ENCODE assay signal across 11 mouse cellular contexts in the genomic region with DNA sequence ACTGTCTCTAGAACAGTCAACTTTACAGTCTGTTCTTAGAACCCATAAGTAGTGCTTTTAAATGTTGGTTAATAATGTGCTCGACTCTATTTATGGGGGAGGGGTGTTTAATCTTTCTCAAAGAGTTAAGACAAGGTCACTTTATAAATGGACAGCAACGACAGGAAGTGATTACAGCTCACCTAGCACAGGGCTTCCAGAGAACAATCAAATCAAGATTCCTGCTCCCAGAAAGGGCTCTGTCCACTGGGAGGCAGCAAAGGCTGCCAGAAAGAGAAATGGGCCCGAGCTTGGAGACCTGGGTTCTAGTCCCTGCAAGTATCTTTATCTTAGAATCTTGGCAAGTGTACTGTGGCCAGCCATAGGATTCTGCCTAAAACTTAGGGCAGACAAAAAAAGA. TPM values are rescaled to one million over a fixed set of nuclear protein-coding genes. Genes with fewer than 3 reads are reported as not detected.
DNase-seq lines count a peak whose midpoint lies in the region; TF ChIP-seq lines count a peak whose summit lies in the region.
"Had no signal": no experiment of that assay in that cellular context is flagged by ENCODE, and none has a peak within 500 bp of the region (broad histone marks: within the 10 kb centered on the region; RNA-seq: fewer than 3 reads in every experiment).

No protein-coding gene starts in this region.

- H3K36me3 ChIP-seq in liver, adult 2 months (ENCODE audit: control insufficient read depth, insufficient read depth, low read length), result no peaks in the 10 kb centered on the region

- H3K4me1 ChIP-seq in liver, adult 2 months (ENCODE audit: control insufficient read depth, insufficient read depth, low read length), result peaks cover 6% of the 10 kb centered on the region

- WGBS in liver, adult 2 months, result 31% methylated on average over 3 of the region's 3 CpGs

- no peak overlapping the region for H3K9ac ChIP-seq in liver, adult 2 months (ENCODE audit: low read depth, low read length)

- no peak overlapping the region for H3K27ac ChIP-seq in gastrocnemius, adult 2 months
- no peak overlapping the region for H3K27ac ChIP-seq in liver, adult 2 months (replicated peaks; ENCODE audit: insufficient read depth, low read depth, low read length)

- no peaks in the 10 kb centered on the region for H3K79me2 ChIP-seq in liver, adult 2 months (ENCODE audit: control insufficient read depth, insufficient read depth, low read length)

- H3K27me3 ChIP-seq in liver, adult 2 months (ENCODE audit: control insufficient read depth, insufficient read depth, low read length), result no peaks in the 10 kb centered on the region

- no peak for DNase-seq in gastrocnemius, adult 2 months
- DNase-seq in gastrocnemius, adult 8-10 months (ENCODE audit: low spot score in 2 of 2), result no peak
- no peak for DNase-seq in liver, adult 2 months (ENCODE audit: extremely low read depth, low read depth, low spot score)
- DNase-seq in liver (no peak), NIH3T3 (ENCODE audit: low read depth) (peak; percentile 43)
- DNase-seq in kidney, postnatal 14 days, result peak; percentile 55
- no peak for DNase-seq in urinary bladder, postnatal 14 days (ENCODE audit: low spot score)
- DNase-seq: cerebellum, adult 11 months; embryo, embryonic 11 days; gastrocnemius, postnatal 25 days; right cerebral cortex, postnatal 4 days had no signal

- H3K4me3 ChIP-seq in gastrocnemius, adult 2 months, result no peak overlapping the region
- no peak overlapping the region for H3K4me3 ChIP-seq in liver, adult 2 months (ENCODE audit: insufficient read depth, low read depth, low read length)

- TF ChIP-seq CTCF in gastrocnemius, adult 2 months (IDR thresholded peaks at IDR 0.05), result peak; percentile 53
- TF ChIP-seq CTCF in liver, adult 2 months (IDR thresholded peaks at IDR 0.05; ENCODE audit: low read depth, low read length), result peak; percentile 58

- intact Hi-C loops in gastrocnemius, adult 2 months (cut with DNase I), result loop anchor here (5.0 kb wide), 1 partner anchor 331 kb away; no protein-coding TSS in a partner anchor

- no peak for TF ChIP-seq POLR2A in liver, adult 2 months (IDR thresholded peaks at IDR 0.05; ENCODE audit: extremely low read depth, insufficient read depth, low read length)

RNA-seq across cellular contexts. Expression of a gene that starts 55.7 kb away (rescaled TPM):
- 10 to 100 TPM; 16.9 to 29.3 TPM for total RNA-seq in gastrocnemius, adult 2 months (2021)
- total RNA-seq in gastrocnemius, adult 8-10 months (2022), result 10 to 100 TPM; 18.8 to 23.7 (median 20.0) TPM
- total RNA-seq in liver, adult 2 months (2014; rRNA removed), result 6.1 and 8.1 TPM in 2 replicates
- 7.7 and 9.9 TPM in 2 replicates for polyA plus RNA-seq in liver, adult 2 months (2012; rRNA removed)

Comparison
In these comparisons a context has a peak if more than half of its experiments do, and no peak if none do; other contexts are left out.
1. DNase-seq: peak in NIH3T3 (single experiment) and kidney, postnatal 14 days (single experiment); none in gastrocnemius, adult 2 months (single experiment), gastrocnemius, adult 8-10 months (0 of 2), liver, adult 2 months (single experiment), liver (single experiment) and urinary bladder, postnatal 14 days (single experiment).